Mouse (Mus musculus) left cerebral cortex, adult 2 months (tissue): ENCODE measurements around the gene Tmem252. TPM values are rescaled to one million over a fixed set of nuclear protein-coding genes. Genes with fewer than 3 reads are reported as not detected.

ENCODE experiments used
- DNase-seq, 2 experiments: peaks; one replicate each; pipeline ENCODE4 v3.0.0; 2021 to 2022; ENCODE audit warnings: low spot score in 2 of 2, mixed read lengths in 1 of 2; ENCODE audit errors: extremely low spot score in 1 of 2
- H3K27ac ChIP-seq: fragments of 200-600 bp; 2 replicates; pipeline ENCODE4 v1.8.1; 2022
- H3K4me3 ChIP-seq: fragments of 200-600 bp; 2 replicates; pipeline ENCODE4 v1.8.1; 2022
- CTCF ChIP-seq: fragments of 200-600 bp; IDR thresholded peaks from 2 replicates; pipeline ENCODE4 v1.8.1; 2022; ENCODE audit warnings: antibody characterized with exemption, mild to moderate bottlenecking, moderate library complexity
- intact Hi-C: fragments of 180-260 bp; cut with DNase I; formaldehyde crosslinking; loops from one replicate; pipeline ENCODE4 v1.15.1; 2025
- total RNA-seq, 2 experiments: library from RNA; stranded (reverse); gene quantifications; 2 replicates each; pipeline ENCODE4 v1.2.3; 2021

Tmem252 gene
- total RNA-seq, 2 experiments from 2014 or later: 0.23 to 0.72 TPM

DNA sequence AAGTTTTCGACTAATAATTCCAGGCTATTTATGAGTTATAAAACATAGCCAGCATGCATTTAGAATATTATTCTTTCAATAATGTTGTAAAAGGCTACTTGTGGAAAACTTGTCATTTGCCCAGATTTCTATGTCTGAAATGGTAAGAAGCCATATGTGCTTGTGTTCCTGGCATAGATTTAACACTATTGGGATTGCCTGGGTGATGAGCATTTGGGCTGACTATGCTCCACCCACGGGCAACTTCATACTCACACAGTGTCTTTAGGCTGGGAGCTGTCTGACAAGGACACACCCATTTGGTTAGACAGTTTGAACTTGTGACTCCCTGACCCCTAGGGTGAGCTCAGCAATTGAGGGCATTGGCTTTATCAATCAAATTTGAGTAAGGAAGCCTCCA lies 30.5 kb downstream of the Tmem252 start:
- intact Hi-C loops: loop anchor here (5.0 kb wide), 1 partner anchor 67 kb away; no protein-coding TSS in a partner anchor
- no peak for TF ChIP-seq CTCF
- DNase-seq: no peak

DNA sequence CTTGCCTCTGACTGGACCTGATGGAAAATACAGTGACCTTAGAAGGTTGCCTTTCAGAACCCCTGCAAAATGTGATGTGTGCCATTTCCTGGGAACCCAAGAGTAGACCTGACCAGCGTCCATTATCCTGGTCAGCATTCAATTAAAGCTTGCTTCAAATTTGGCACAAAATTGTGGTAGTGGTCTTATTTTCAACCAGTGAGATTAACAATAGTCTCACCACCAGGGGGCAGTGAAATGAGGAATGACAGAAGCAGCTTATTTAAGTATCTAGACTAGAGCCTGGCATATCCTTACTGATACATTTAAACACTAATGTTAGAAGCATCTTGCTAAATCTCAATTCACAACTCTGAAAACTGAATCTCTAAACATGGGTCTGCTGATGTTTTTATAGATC lies 31.6 kb downstream of the Tmem252 start:
- peak; percentile 62 for TF ChIP-seq CTCF
- Histone ChIP-seq H3K27ac (no peak overlapping the region), H3K4me3 (no peak overlapping the region)
- intact Hi-C loops: loop anchor here (1.0 kb wide), 1 partner anchor 166 kb away; no protein-coding TSS in a partner anchor
- no peak for DNase-seq

More for the DNA sequence above, 30.5 kb downstream of the Tmem252 start:
- Histone ChIP-seq H3K4me3 (no peak overlapping the region), H3K27ac (no peak overlapping the region)

GRCm38 (mm10) chr19:24707071-24707906 lies 33.5 kb downstream of the Tmem252 start:
- intact Hi-C loops: no loop called here
- TF ChIP-seq CTCF: no peak
- no peak overlapping the region for H3K4me3 ChIP-seq
- DNase-seq: no peak
- peak overlapping the region; percentile 24; the same call in 1 of the 2 replicates for H3K27ac ChIP-seq

DNA sequence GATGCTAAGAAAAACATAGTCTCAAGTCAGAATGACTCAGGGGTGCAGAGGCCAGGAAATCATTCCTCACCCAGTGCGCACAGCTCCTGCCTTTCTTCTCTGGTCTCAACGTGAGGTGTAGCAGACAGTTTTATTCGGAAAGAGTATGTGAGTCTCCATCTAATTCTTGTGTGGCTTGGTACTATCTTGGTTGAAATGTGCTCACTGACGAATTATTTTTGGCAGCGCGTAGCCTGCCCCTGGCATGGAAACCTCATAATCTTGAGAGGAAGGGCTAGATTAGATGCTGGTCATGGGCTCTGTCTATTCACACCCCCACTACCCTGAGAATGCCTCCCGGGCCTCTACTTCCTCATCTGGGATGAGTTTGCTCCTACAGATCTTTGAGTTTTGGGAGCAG lies 34.2 kb downstream of the Tmem252 start:
- no peak overlapping the region for H3K4me3 ChIP-seq
- no peak for DNase-seq
- intact Hi-C loops: no loop called here
- no peak overlapping the region for H3K27ac ChIP-seq
- no peak for TF ChIP-seq CTCF

DNA sequence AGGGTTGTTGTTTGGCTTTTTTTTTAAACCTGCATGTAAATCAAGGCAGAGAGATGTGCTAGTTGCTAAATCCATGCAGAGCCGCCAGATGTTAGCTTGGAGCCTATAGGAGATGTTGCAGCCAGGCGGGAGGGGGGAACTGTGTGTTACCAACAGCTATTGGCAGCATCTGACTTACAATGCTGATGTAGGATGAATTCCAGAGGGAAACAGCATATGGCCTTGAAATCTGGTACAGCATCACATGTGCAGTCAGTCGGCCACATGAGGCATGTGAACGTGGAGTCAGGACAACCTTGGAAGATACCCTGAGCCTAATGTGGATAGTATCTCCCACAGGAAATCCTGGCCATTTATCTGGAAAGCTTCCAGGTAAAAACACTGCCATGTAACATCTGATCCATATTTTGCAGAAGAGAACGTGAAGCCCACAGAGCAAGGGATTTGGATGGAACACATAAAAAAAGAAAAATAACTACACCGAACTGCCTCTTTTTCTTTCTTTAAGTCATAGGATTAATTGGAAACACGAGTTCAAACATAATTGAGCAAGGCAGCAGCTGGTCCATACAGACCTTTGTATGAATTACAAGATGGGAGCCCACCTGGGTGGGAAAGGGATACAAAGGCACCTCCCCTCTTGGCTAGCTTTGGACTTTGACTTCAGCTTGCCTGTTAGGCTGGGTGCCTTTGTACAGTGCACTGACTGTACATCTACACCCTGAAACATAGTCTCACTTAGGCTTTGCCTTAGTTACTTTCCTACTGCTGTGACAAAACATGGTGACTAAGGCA lies 42.7 kb downstream of the Tmem252 start:
- intact Hi-C loops: no loop called here
- H3K27ac ChIP-seq: no peak overlapping the region
- peak; percentile 17 to 20 for DNase-seq
- no peak for TF ChIP-seq CTCF
- H3K4me3 ChIP-seq: no peak overlapping the region

DNA sequence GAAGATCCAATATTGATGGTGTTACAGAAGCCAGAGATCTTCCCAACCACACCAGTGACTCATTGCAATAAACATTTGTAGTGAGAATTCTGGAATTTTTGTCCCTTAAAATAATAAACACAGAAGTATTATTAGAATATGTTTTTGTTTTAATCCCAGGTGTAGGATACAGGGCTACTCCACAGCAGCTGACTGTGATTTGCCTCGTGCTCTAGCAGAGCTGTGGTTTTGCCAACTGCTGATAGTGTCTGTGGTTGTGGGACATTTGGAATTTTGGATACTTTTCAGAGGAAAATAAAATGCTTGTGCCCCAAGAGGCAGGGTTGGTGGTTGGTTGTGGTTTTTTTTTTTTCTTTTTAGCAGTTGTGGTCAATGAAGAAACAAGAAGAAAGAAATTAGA lies 44.2 kb downstream of the Tmem252 start:
- Histone ChIP-seq H3K4me3 (no peak overlapping the region), H3K27ac (no peak overlapping the region)
- TF ChIP-seq CTCF: no peak
- no peak for DNase-seq
- intact Hi-C loops: no loop called here

DNA sequence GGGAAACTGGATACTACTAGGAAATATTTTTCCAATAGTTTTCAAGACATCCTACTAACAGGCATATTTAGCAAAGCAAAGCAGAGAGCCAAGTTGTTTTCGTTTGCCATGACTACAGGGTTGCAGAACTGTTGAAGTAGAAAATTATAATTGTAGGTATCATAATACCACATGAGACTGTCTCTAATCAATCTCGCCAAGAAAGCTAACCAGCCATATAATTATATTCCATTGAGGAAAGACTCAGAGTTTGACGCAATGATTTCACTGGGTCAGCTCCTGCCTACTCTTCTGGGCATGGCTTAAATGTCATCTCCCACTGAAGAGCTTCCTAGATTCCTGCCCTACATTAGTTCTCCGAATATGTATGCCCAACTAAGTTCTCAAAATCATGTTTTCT lies 45.7 kb downstream of the Tmem252 start:
- DNase-seq: no peak
- no peak for TF ChIP-seq CTCF
- Histone ChIP-seq H3K27ac (no peak overlapping the region), H3K4me3 (no peak overlapping the region)
- intact Hi-C loops: no loop called here

DNA sequence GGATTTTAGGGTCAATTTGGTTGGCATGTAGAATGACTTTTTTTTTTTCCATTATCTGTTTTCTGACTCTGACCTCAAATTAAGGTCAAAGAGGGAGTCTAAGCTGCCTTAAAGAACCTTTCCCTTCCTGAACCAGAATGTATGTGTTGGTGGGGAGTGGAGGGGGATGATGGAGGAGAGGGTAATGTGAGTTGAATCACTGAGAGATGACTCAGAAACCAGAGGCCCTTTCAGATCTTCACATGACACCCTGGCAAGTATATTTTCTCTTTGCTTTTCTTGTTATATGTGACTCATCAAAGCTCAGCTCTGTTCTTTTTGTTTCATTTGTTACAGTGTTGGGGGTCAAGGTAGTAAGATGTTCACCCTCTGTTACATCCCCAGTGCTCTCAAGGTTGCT lies 46.6 kb downstream of the Tmem252 start:
- DNase-seq: no peak
- Histone ChIP-seq H3K4me3 (no peak overlapping the region), H3K27ac (no peak overlapping the region)
- intact Hi-C loops: no loop called here
- no peak for TF ChIP-seq CTCF

- no peak for TF ChIP-seq CTCF
- intact Hi-C loops: no loop called here
- Histone ChIP-seq H3K27ac (no peak overlapping the region), H3K4me3 (no peak overlapping the region)
- DNase-seq: no peak
Measured at GRCm38 (mm10) chr19:24724362-24724761, 50.6 kb downstream of the Tmem252 start.

DNA sequence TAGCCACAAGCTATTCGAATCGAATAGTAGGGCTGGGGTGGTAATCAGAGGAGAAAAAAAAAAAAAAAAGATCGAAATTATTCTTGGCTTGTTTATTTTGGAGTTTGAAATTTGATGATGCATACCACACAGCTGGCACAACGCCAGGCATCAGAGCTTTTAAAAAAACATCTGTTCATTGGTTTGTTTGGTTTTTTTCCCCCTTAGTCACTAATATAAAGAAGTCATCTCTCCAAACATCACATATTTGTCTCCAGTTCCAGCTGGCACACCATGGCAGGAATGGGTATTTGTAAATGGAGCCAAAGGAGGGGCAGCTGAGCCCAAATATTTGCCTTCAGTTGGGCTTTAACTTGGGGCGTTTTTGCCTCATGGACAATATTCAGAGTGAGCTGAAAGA lies 56.9 kb downstream of the Tmem252 start:
- DNase-seq: peak in 1 of 2 experiments; percentile 22
- TF ChIP-seq CTCF: no peak
- H3K27ac ChIP-seq: no peak overlapping the region
- intact Hi-C loops: no loop called here
- H3K4me3 ChIP-seq: no peak overlapping the region

Other genes starting within 250 kb of the Tmem252 start
- gene Fam122a, start 196.7 kb upstream of the Tmem252 start, total RNA-seq: 10 to 100 TPM; 26.8 to 32.2 TPM
- gene Pip5k1b, start 118.1 kb upstream of the Tmem252 start, total RNA-seq: 10 to 100 TPM; 28.9 to 29.9 TPM
- gene Pgm5, start 187.8 kb downstream of the Tmem252 start, total RNA-seq: 1 to 10 TPM; 6.2 to 6.3 TPM
- 100 to 1,000 TPM; 185 to 197 TPM for gene Gm10053, start 201.7 kb downstream of the Tmem252 start, total RNA-seq
- not detected for gene Foxd4, start 227.2 kb downstream of the Tmem252 start, total RNA-seq